Mouse (Mus musculus) MEL (cell line): ENCODE results near the gene Pde4b. TPM values are rescaled to one million over a fixed set of nuclear protein-coding genes. Genes with fewer than 3 reads are reported as not detected.

Experiments
- DNase-seq: peaks from one replicate; pipeline ENCODE4 v3.0.0; 2011; ENCODE audit warnings: low read depth, low spot score
- H3K27ac ChIP-seq: 2 replicates; pipeline ENCODE4 v1.5.1; 2012; ENCODE audit warnings: low read depth, mild to moderate bottlenecking, control low read depth, low read length, moderate library complexity; ENCODE audit not compliant: control insufficient read depth
- H3K27me3 ChIP-seq, 2 experiments: fragments of 150-350 bp in 1 of 2; sonication (generic) in 1 of 2; 2 replicates each; pipeline ENCODE4 v1.6.1; 2012; ENCODE audit warnings: low read length in 2 of 2, mild to moderate bottlenecking in 2 of 2, improper control_type of control experiment in 1 of 2, moderate library complexity in 1 of 2; ENCODE audit not compliant: insufficient read depth in 2 of 2, control insufficient read depth in 1 of 2
- H3K36me3 ChIP-seq, 2 experiments: 2 replicates each; pipeline ENCODE4 v1.6.1; 2012 to 2014; ENCODE audit warnings: low read length in 2 of 2, improper control_type of control experiment in 1 of 2, inconsistent platforms in 1 of 2, mild to moderate bottlenecking in 1 of 2; ENCODE audit not compliant: insufficient read depth in 2 of 2, control insufficient read depth in 1 of 2
- H3K4me1 ChIP-seq, 2 experiments: fragments of 150-350 bp in 1 of 2; sonication (generic) in 1 of 2; 2 replicates each; pipeline ENCODE4 v1.6.1; 2012; ENCODE audit warnings: low read length in 2 of 2, improper control_type of control experiment in 1 of 2, mild to moderate bottlenecking in 1 of 2; ENCODE audit not compliant: insufficient read depth in 2 of 2, control insufficient read depth in 1 of 2
- H3K4me3 ChIP-seq, 2 experiments: fragments of 150-350 bp in 1 of 2; sonication (generic) in 1 of 2; 2 replicates each; pipeline ENCODE4 v1.5.1; 2012; ENCODE audit warnings: low read depth in 2 of 2, low read length in 2 of 2, mild to moderate bottlenecking in 2 of 2, moderate library complexity in 2 of 2, control low read depth in 1 of 2, improper control_type of control experiment in 1 of 2; ENCODE audit not compliant: control insufficient read depth in 1 of 2, insufficient read depth in 1 of 2
- H3K79me2 ChIP-seq: 2 replicates; pipeline ENCODE4 v1.6.1; 2012; ENCODE audit warnings: mild to moderate bottlenecking, low read length, moderate library complexity; ENCODE audit not compliant: control insufficient read depth, poor library complexity, insufficient read depth
- H3K9ac ChIP-seq: 2 replicates; pipeline ENCODE4 v1.6.1; 2012; ENCODE audit warnings: low read depth, mild to moderate bottlenecking, control low read depth, low read length, moderate library complexity; ENCODE audit not compliant: control insufficient read depth, poor library complexity, severe bottlenecking
- H3K9me3 ChIP-seq: fragments of 150-350 bp; sonication (generic); replicated peaks from 2 replicates; pipeline ENCODE4 v1.6.1; 2012; ENCODE audit warnings: mild to moderate bottlenecking, low read length, improper control_type of control experiment, moderate library complexity; ENCODE audit not compliant: insufficient read depth
- BHLHE40 ChIP-seq: IDR thresholded peaks from 2 replicates; pipeline ENCODE4 v1.6.1; 2012; ENCODE audit warnings: low read depth, mild to moderate bottlenecking, inconsistent platforms, low read length, improper control_type of control experiment, borderline replicate concordance
- CHD2 ChIP-seq: IDR thresholded peaks from 2 replicates; pipeline ENCODE4 v1.6.1; 2011; ENCODE audit warnings: low read length, improper control_type of control experiment
- CTCF ChIP-seq, 3 experiments: IDR thresholded peaks in 2 of 3; conservative IDR thresholded peaks in 1 of 3; 2 replicates each; pipeline ENCODE4 v1.5.1; 2011 to 2012; ENCODE audit warnings: low read length in 3 of 3, low read depth in 2 of 3, mild to moderate bottlenecking in 2 of 3, improper control_type of control experiment in 1 of 3, inconsistent platforms in 1 of 3, mixed read lengths in 1 of 3, moderate library complexity in 1 of 3; ENCODE audit not compliant: control insufficient read depth in 1 of 3, insufficient read depth in 1 of 3, poor library complexity in 1 of 3, severe bottlenecking in 1 of 3
- E2F4 ChIP-seq: IDR thresholded peaks from 2 replicates; pipeline ENCODE4 v1.6.1; 2011; ENCODE audit warnings: low read depth, low read length, improper control_type of control experiment, borderline replicate concordance
- EP300 ChIP-seq, 2 experiments: IDR thresholded peaks; 2 replicates each; pipeline ENCODE4 v1.6.1; 2011; ENCODE audit warnings: improper control_type of control experiment in 2 of 2, low read length in 2 of 2, low read depth in 1 of 2, mild to moderate bottlenecking in 1 of 2
- ETS1 ChIP-seq: IDR thresholded peaks from 2 replicates; pipeline ENCODE4 v1.6.1; 2012; ENCODE audit warnings: low read depth, mild to moderate bottlenecking, inconsistent platforms, low read length, improper control_type of control experiment, moderate library complexity
- MAFK ChIP-seq: IDR thresholded peaks from 2 replicates; pipeline ENCODE4 v1.6.1; 2011; ENCODE audit warnings: low read depth, mild to moderate bottlenecking, low read length, improper control_type of control experiment, borderline replicate concordance
- MAZ ChIP-seq: IDR thresholded peaks from 2 replicates; pipeline ENCODE4 v1.6.1; 2012; ENCODE audit warnings: low read depth, mild to moderate bottlenecking, inconsistent platforms, low read length, improper control_type of control experiment
- MEF2A ChIP-seq: IDR thresholded peaks from 2 replicates; pipeline ENCODE4 v1.6.1; 2014; ENCODE audit warnings: low read depth, mild to moderate bottlenecking, inconsistent platforms, low read length, improper control_type of control experiment; ENCODE audit not compliant: poor library complexity, insufficient replicate concordance, severe bottlenecking; ENCODE audit errors: extremely low read depth
- MXI1 ChIP-seq: IDR thresholded peaks from 2 replicates; pipeline ENCODE4 v1.6.1; 2011; ENCODE audit warnings: mild to moderate bottlenecking, low read depth, low read length, improper control_type of control experiment
- NRF1 ChIP-seq: IDR thresholded peaks from 2 replicates; pipeline ENCODE4 v1.6.1; 2014; ENCODE audit warnings: low read depth, mild to moderate bottlenecking, inconsistent platforms, low read length, improper control_type of control experiment, moderate library complexity; ENCODE audit not compliant: poor library complexity, insufficient read depth, severe bottlenecking
- POLR2AphosphoS2 ChIP-seq: IDR thresholded peaks from 2 replicates; pipeline ENCODE4 v1.6.1; 2011; ENCODE audit warnings: low read length, improper control_type of control experiment
- POLR2AphosphoS5 ChIP-seq: IDR thresholded peaks from 2 replicates; pipeline ENCODE4 v1.6.1; 2012; ENCODE audit warnings: low read depth, borderline replicate concordance, mild to moderate bottlenecking, inconsistent platforms, low read length, moderate library complexity, mixed read lengths
- SIN3A ChIP-seq: IDR thresholded peaks from 2 replicates; pipeline ENCODE4 v1.6.1; 2012; ENCODE audit warnings: low read length, improper control_type of control experiment, inconsistent platforms
- TAL1 ChIP-seq: IDR thresholded peaks from 2 replicates; pipeline ENCODE4 v1.6.1; 2012; ENCODE audit warnings: mild to moderate bottlenecking, inconsistent platforms, low read length, moderate library complexity, mixed read lengths
- TBP ChIP-seq: IDR thresholded peaks from 2 replicates; pipeline ENCODE4 v1.8.0; 2011; ENCODE audit warnings: low read depth, low read length, improper control_type of control experiment
- UBTF ChIP-seq: IDR thresholded peaks from 2 replicates; pipeline ENCODE4 v1.6.1; 2012; ENCODE audit warnings: low read depth, mild to moderate bottlenecking, inconsistent platforms, low read length, improper control_type of control experiment, moderate library complexity, borderline replicate concordance; ENCODE audit not compliant: insufficient read depth
- USF2 ChIP-seq, 2 experiments: IDR thresholded peaks; 2 replicates each; pipeline ENCODE4 v1.6.1; 2011 to 2012; ENCODE audit warnings: improper control_type of control experiment in 2 of 2, low read length in 2 of 2, borderline replicate concordance in 1 of 2, inconsistent platforms in 1 of 2, low read depth in 1 of 2, mild to moderate bottlenecking in 1 of 2; ENCODE audit not compliant: insufficient read depth in 1 of 2
- ZC3H11A ChIP-seq: IDR thresholded peaks from 2 replicates; pipeline ENCODE4 v1.6.1; 2012; ENCODE audit warnings: low read depth, mild to moderate bottlenecking, inconsistent platforms, low read length, improper control_type of control experiment
- ZKSCAN1 ChIP-seq: IDR thresholded peaks from 2 replicates; pipeline ENCODE4 v1.6.1; 2012; ENCODE audit warnings: low read depth, mild to moderate bottlenecking, inconsistent platforms, low read length, improper control_type of control experiment, moderate library complexity
- ZNF384 ChIP-seq: IDR thresholded peaks from 2 replicates; pipeline ENCODE4 v1.6.1; 2012; ENCODE audit warnings: low read depth, mild to moderate bottlenecking, inconsistent platforms, low read length, improper control_type of control experiment
- polyA plus RNA-seq, 2 experiments: library from polyadenylated mRNA; stranded (reverse) in 1 of 2; unstranded in 1 of 2; fragments of >175 nt in 1 of 2; fragments of >200 nt in 1 of 2; gene quantifications; 2 replicates each; pipeline versions ENCODE4 v1.2.1 to v1.2.4; 2012; ENCODE audit warnings: low replicate concordance in 2 of 2, low read depth in 1 of 2; ENCODE audit not compliant: insufficient read length in 2 of 2, insufficient read depth in 1 of 2, missing spikeins in 1 of 2
- total RNA-seq: library from RNA; depleted of rRNA; stranded (reverse); fragments of 300-350 nt; gene quantifications from 2 replicates; pipeline ENCODE4 v1.2.3, GENCODE M21; 2012

Gene Pde4b
- total and polyA plus RNA-seq, 3 experiments, result 2.7 to 6.0 TPM; not detected in 1

DNA sequence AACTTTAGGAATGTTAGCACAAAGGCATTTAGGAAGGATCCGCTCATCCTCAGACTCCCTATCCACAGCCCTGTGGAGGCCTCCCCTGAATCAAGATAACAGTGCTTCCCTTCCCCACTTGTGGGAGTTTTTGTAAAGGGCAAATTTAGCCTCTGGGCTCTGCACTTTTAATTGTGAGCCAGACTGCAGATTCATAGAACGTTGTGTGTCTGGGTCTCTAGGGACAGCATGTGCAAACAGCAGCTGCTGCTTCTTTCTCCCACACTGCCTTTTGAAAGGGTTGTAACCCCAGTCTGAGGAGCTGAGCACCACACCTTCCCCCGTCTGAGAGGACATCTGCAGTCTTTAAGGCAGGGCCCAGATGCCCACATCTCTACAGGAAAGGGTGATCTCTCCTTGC lies 544.3 kb downstream of the Pde4b start:
- H3K4me1 ChIP-seq, result peaks cover 0 to 15% of the 10 kb centered on the region in 2 experiments; a peak in 3 of 4 replicates
- DNase-seq, result no peak

DNA sequence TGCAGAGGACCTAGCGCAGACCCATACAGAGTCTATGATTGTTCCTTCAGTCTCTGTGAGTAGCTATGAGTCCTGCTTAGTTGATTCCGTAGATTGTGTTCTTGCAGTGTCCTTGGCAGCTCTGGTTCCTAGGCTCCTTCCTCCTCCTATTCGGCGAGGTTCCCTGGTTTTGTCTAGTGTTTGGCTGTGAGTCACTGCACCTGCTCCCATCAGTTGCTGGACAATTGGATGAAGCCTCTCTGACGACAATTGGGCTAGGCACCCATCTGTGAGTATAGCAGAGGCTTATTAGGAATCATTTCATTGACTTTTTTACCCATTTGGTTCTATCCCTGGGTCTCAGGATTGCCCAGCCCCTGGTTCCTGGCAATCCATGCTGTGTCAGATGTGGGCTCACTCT lies 545.9 kb downstream of the Pde4b start:
- TF ChIP-seq NRF1 (no peak), CTCF (IDR thresholded peaks at IDR 0.05 in 2 of 3, conservative IDR thresholded peaks at IDR 0.05 in 1 of 3; ENCODE audit: control insufficient read depth in 1 of 3, insufficient read depth in 1 of 3, low read depth in 2 of 3, low read length in 3 of 3, poor library complexity in 1 of 3, severe bottlenecking in 1 of 3) (no peak), MAFK (no peak), MAZ (no peak), POLR2AphosphoS5 (no peak), SIN3A (no peak), ZKSCAN1 (no peak), USF2 (IDR thresholded peaks at IDR 0.05; ENCODE audit: borderline replicate concordance in 1 of 2, insufficient read depth in 1 of 2, low read depth in 1 of 2, low read length in 2 of 2) (no peak), BHLHE40 (no peak), ZC3H11A (no peak), UBTF (no peak), MEF2A (no peak), TBP (no peak), POLR2AphosphoS2 (no peak), ZNF384 (no peak), CHD2 (no peak)

More for the DNA sequence above, 544.3 kb downstream of the Pde4b start:
- peaks cover 0 to 6% of the 10 kb centered on the region in 2 experiments; a peak in 2 of 4 replicates for H3K36me3 ChIP-seq
- H3K4me3 ChIP-seq, result no peak overlapping the region
- H3K9me3 ChIP-seq, result no peaks in the 10 kb centered on the region
- H3K27me3 ChIP-seq, result no peaks in the 10 kb centered on the region
- TF ChIP-seq MAFK (no peak), MAZ (no peak), BHLHE40 (no peak), ZC3H11A (no peak), E2F4 (no peak), EP300 (IDR thresholded peaks at IDR 0.05; ENCODE audit: low read depth in 1 of 2, low read length in 2 of 2) (no peak), MXI1 (no peak), ETS1 (no peak), TAL1 (no peak), SIN3A (no peak), ZKSCAN1 (no peak), ZNF384 (no peak)
- no peak overlapping the region for H3K27ac ChIP-seq
- no peak overlapping the region for H3K9ac ChIP-seq
- no peaks in the 10 kb centered on the region for H3K79me2 ChIP-seq

More for the DNA sequence above, 545.9 kb downstream of the Pde4b start:
- H3K4me3 ChIP-seq, result no peak overlapping the region
- H3K79me2 ChIP-seq, result no peaks in the 10 kb centered on the region
- no peaks in the 10 kb centered on the region for H3K27me3 ChIP-seq
- peaks cover 0 to 6% of the 10 kb centered on the region in 2 experiments; a peak in 2 of 4 replicates for H3K36me3 ChIP-seq
- DNase-seq, result no peak
- H3K9me3 ChIP-seq, result no peaks in the 10 kb centered on the region
- H3K9ac ChIP-seq, result no peak overlapping the region
- peaks cover 0 to 15% of the 10 kb centered on the region in 2 experiments; a peak in 3 of 4 replicates for H3K4me1 ChIP-seq
- H3K27ac ChIP-seq, result no peak overlapping the region
